Mouse (Mus musculus) liver, embryonic 11.5 days (tissue): ENCODE results near the gene Lrmda. TPM values are rescaled to one million over a fixed set of nuclear protein-coding genes. Genes with fewer than 3 reads are reported as not detected.

Source experiments
- ATAC-seq: fragments of 200-750 bp; cut with Nextera tagmentation; replicated peaks from 2 replicates; pipeline ENCODE4 v1.8.0; 2017; ENCODE audit warnings: moderate number of reproducible peaks, mild to moderate bottlenecking, moderate TSS enrichment, moderate library complexity; ENCODE audit not compliant: low FRiP score
- DNase-seq: peaks from one replicate; pipeline ENCODE4 v3.0.0-alpha.2; 2017; ENCODE audit warnings: low spot score
- H3K27ac ChIP-seq: fragments of 300-500 bp; sonication (generic); 2 replicates; pipeline ENCODE4 v1.5.1; 2014; ENCODE audit warnings: mild to moderate bottlenecking, low read depth, low read length, control low read depth
- H3K27me3 ChIP-seq: fragments of 300-500 bp; sonication (generic); replicated peaks from 2 replicates; pipeline ENCODE4 v1.6.1; 2014; ENCODE audit warnings: low read length, mixed read lengths; ENCODE audit not compliant: control insufficient read depth, insufficient read depth
- H3K36me3 ChIP-seq: fragments of 300-500 bp; sonication (generic); 2 replicates; pipeline ENCODE4 v1.6.1; 2014; ENCODE audit warnings: mild to moderate bottlenecking, low read length, moderate library complexity, mixed read lengths; ENCODE audit not compliant: control insufficient read depth, insufficient read depth
- H3K4me1 ChIP-seq: fragments of 300-500 bp; sonication (generic); replicated peaks from 2 replicates; pipeline ENCODE4 v1.6.1; 2014; ENCODE audit warnings: low read length, mixed read lengths; ENCODE audit not compliant: control insufficient read depth, insufficient read depth
- H3K4me2 ChIP-seq: fragments of 300-500 bp; sonication (generic); 2 replicates; pipeline ENCODE4 v1.6.1; 2014; ENCODE audit warnings: mild to moderate bottlenecking, control low read depth, moderate library complexity
- H3K4me3 ChIP-seq: fragments of 300-500 bp; sonication (generic); 2 replicates; pipeline ENCODE4 v1.5.1; 2014; ENCODE audit warnings: low read depth, low read length, control low read depth
- H3K9ac ChIP-seq: fragments of 300-500 bp; sonication (generic); 2 replicates; pipeline ENCODE4 v1.6.1; 2014; ENCODE audit warnings: low read depth, low read length, control low read depth
- H3K9me3 ChIP-seq: fragments of 300-500 bp; sonication (generic); 2 replicates; pipeline ENCODE4 v1.6.1; 2016; ENCODE audit warnings: low read length, inconsistent platforms, mixed read lengths; ENCODE audit not compliant: control insufficient read depth
- WGBS: fragments of 180-500 bp; shearing (Covaris S2); extraction: QIAGEN DNeasy Blood & Tissue Kit; methylation state at CpG from one replicate; pipeline ENCODE4 v1.1.7; 2014; 5-methylcytosine and 5-hydroxymethylcytosine counted together
- polyA plus RNA-seq: library from polyadenylated mRNA; unstranded; fragments of >200 nt; fragmentation: Nextera tagmentation; extraction: Ambion mirVana; gene quantifications from 2 replicates; pipeline ENCODE4 v1.2.1, GENCODE M21; 2014

Lrmda gene
- polyA plus RNA-seq, 1 experiment from 2014 or later: 0.53 TPM

- DNase-seq: no peak
- 81% methylated on average over 5 of the region's 5 CpGs for WGBS
- no peak overlapping the region for H3K27ac ChIP-seq
- H3K9ac ChIP-seq: no peak overlapping the region
- no peak for ATAC-seq
- H3K4me1 ChIP-seq: no peaks in the 10 kb centered on the region
- H3K27me3 ChIP-seq: no peaks in the 10 kb centered on the region
- H3K4me2 ChIP-seq: no peak overlapping the region
- no peaks in the 10 kb centered on the region for H3K36me3 ChIP-seq
- H3K9me3 ChIP-seq: no peaks in the 10 kb centered on the region
- H3K4me3 ChIP-seq: no peak overlapping the region
Observed at GRCm38 (mm10) chr14:22679008-22679704, 659.6 kb downstream of the Lrmda start.

DNA sequence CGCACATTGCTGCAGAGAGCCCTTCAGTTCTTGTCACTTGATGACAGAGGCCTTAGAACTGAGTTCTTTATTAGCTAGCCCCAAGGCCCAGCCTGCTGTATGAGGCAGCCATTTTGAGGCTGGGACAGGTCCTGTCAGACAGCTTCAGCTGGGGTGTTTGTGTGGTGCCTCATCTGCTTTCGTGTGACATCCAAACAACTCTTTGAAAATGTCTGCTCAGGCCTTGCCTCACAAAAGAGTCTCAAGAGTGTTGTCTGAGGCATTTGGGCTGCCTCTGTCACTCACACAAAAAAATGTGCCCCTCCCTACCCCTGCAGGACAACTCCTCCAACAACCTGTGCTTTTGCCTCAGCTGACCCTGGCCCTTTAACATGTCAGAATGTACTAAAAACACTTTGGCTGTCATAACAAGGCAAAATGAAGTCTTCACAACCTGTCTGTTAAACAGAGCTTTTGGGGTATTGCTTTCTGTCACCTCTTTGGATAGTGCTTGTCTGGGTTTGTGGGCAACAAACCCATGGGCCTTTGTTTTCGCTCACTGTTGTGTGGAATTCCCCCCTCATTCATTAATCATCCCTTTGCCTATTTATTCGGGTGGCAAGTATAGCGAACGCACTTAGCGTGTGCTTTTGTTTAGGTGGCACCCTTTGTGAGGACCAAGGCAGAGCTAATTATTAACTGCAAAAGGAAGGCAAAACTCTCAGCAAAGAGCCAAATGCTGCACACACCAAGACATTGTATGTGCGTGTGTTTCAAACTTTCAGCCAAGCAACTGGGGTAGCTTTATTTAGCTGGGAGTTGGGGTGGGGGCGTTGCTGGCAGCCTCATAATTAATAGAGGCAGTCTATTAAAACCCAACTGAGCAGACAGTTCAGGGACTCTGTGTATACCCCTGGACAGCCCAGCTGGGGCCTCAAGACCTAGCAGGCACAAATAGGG is 660.5 kb downstream of the Lrmda start:
- H3K4me1 ChIP-seq: no peaks in the 10 kb centered on the region
- 80% methylated on average over 9 of the region's 9 CpGs for WGBS
- DNase-seq: no peak
- no peak overlapping the region for H3K27ac ChIP-seq
- no peak overlapping the region for H3K4me3 ChIP-seq
- no peaks in the 10 kb centered on the region for H3K36me3 ChIP-seq
- ATAC-seq: no peak
- H3K9ac ChIP-seq: no peak overlapping the region
- no peak overlapping the region for H3K4me2 ChIP-seq
- no peaks in the 10 kb centered on the region for H3K27me3 ChIP-seq
- H3K9me3 ChIP-seq: no peaks in the 10 kb centered on the region

- ATAC-seq (no peak), DNase-seq (no peak)
- no peak overlapping the region for H3K9ac ChIP-seq
- H3K4me1 ChIP-seq: no peaks in the 10 kb centered on the region
- H3K4me2 ChIP-seq: no peak overlapping the region
- no peaks in the 10 kb centered on the region for H3K36me3 ChIP-seq
- no peak overlapping the region for H3K27ac ChIP-seq
- 68% methylated on average over 4 of the region's 4 CpGs for WGBS
- H3K9me3 ChIP-seq: no peaks in the 10 kb centered on the region
- H3K4me3 ChIP-seq: no peak overlapping the region
- no peaks in the 10 kb centered on the region for H3K27me3 ChIP-seq
Observed at GRCm38 (mm10) chr14:22686886-22687285, 667.4 kb downstream of the Lrmda start.

- H3K27me3 ChIP-seq: no peaks in the 10 kb centered on the region
- 79% methylated on average over 2 of the region's 2 CpGs for WGBS
- no peak for ATAC-seq
- H3K9me3 ChIP-seq: no peaks in the 10 kb centered on the region
- no peaks in the 10 kb centered on the region for H3K4me1 ChIP-seq
- no peak for DNase-seq
- H3K9ac ChIP-seq: no peak overlapping the region
- no peaks in the 10 kb centered on the region for H3K36me3 ChIP-seq
- H3K4me3 ChIP-seq: no peak overlapping the region
- H3K27ac ChIP-seq: no peak overlapping the region
- no peak overlapping the region for H3K4me2 ChIP-seq
Observed at GRCm38 (mm10) chr14:22688399-22688798, 668.9 kb downstream of the Lrmda start.

DNA sequence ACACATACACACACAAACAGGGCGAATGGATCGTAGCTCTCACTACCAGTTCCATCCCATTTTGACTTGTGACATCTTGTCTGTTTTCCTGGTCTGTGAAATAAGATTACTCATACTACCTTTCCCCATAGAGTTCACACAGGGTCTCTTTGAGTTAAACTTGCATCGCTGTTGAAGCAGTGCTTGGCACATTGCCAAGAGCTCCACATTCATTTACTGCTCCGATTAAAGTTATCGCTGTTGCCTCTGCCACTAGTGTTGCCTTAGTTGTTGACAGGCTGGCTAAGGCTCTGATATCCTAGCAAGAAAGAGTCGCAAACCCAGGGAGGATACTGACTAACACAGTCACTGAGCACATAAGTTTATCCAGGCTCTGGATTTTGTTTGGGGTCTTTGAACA is 675.9 kb downstream of the Lrmda start:
- Histone ChIP-seq H3K4me1 (no peaks in the 10 kb centered on the region), H3K4me3 (no peak overlapping the region), H3K4me2 (no peak overlapping the region), H3K9me3 (no peaks in the 10 kb centered on the region), H3K27ac (no peak overlapping the region), H3K9ac (no peak overlapping the region), H3K27me3 (no peaks in the 10 kb centered on the region), H3K36me3 (no peaks in the 10 kb centered on the region)
- 63% methylated on average over 6 of the region's 6 CpGs for WGBS
- no peak for ATAC-seq
- no peak for DNase-seq

GRCm38 (mm10) chr14:22695931-22696365 is 676.4 kb downstream of the Lrmda start:
- ATAC-seq: no peak
- H3K4me2 ChIP-seq: no peak overlapping the region
- H3K27ac ChIP-seq: no peak overlapping the region
- H3K27me3 ChIP-seq: no peaks in the 10 kb centered on the region
- no peak for DNase-seq
- no peaks in the 10 kb centered on the region for H3K36me3 ChIP-seq
- H3K9ac ChIP-seq: no peak overlapping the region
- no peaks in the 10 kb centered on the region for H3K4me1 ChIP-seq
- no peaks in the 10 kb centered on the region for H3K9me3 ChIP-seq
- H3K4me3 ChIP-seq: no peak overlapping the region
- WGBS: 65% methylated on average over 4 of the region's 4 CpGs

GRCm38 (mm10) chr14:22700236-22700635 is 680.7 kb downstream of the Lrmda start:
- no peaks in the 10 kb centered on the region for H3K27me3 ChIP-seq
- no peak overlapping the region for H3K27ac ChIP-seq
- no peaks in the 10 kb centered on the region for H3K4me1 ChIP-seq
- ATAC-seq: no peak
- no peak overlapping the region for H3K9ac ChIP-seq
- no peak overlapping the region for H3K4me2 ChIP-seq
- H3K4me3 ChIP-seq: no peak overlapping the region
- no peaks in the 10 kb centered on the region for H3K36me3 ChIP-seq
- H3K9me3 ChIP-seq: no peaks in the 10 kb centered on the region
- no peak for DNase-seq
- WGBS: 92% methylated on average over 1 of the region's 1 CpGs

- Histone ChIP-seq H3K4me2 (no peak overlapping the region), H3K27ac (no peak overlapping the region), H3K4me1 (no peaks in the 10 kb centered on the region), H3K27me3 (no peaks in the 10 kb centered on the region), H3K9ac (no peak overlapping the region), H3K4me3 (no peak overlapping the region), H3K9me3 (no peaks in the 10 kb centered on the region), H3K36me3 (no peaks in the 10 kb centered on the region)
- WGBS: 77% methylated on average over 2 of the region's 2 CpGs
- ATAC-seq: no peak
- DNase-seq: no peak
Observed at GRCm38 (mm10) chr14:22700690-22701089, 681.2 kb downstream of the Lrmda start.
